Mouse (Mus musculus) spleen, postnatal 14 days (tissue): ENCODE results near the gene 1700001J03Rik.
A peak's percentile ranks its signal among the peaks of the same experiment; 100 is the strongest.
"Not testable (repeated sequence)": the region's sequence is repeated elsewhere in the genome, so short reads cannot be mapped to it uniquely, and the experiment has no call there.

Experiments
- DNase-seq, 2 experiments: peaks; one replicate each; pipeline ENCODE4 v3.0.0; 2021 to 2022; ENCODE audit warnings: low spot score in 2 of 2

1700001J03Rik gene

GRCm38 (mm10) chr5:146188144-146188543 is 3.0 kb upstream of the 1700001J03Rik start:
- no peak for DNase-seq

GRCm38 (mm10) chr5:146187441-146187840 is 2.3 kb upstream of the 1700001J03Rik start:
- peak; percentile 17 to 47 for DNase-seq

- not testable (repeated sequence) for DNase-seq
Measured at GRCm38 (mm10) chr5:146172744-146173143, 12.4 kb downstream of the 1700001J03Rik start.

- DNase-seq = not testable (repeated sequence)
Measured at GRCm38 (mm10) chr5:146170621-146171020, 14.5 kb downstream of the 1700001J03Rik start, which contains the start of gene Gm6309. Gene Gm6309, minus strand, starts transcription at chr5:146170721.

GRCm38 (mm10) chr5:146160439-146160838 is 24.7 kb downstream of the 1700001J03Rik start, which contains the start of gene Gm5565:
Gene Gm5565, minus strand, starts transcription at chr5:146160539.
- DNase-seq = not testable (repeated sequence)

GRCm38 (mm10) chr5:146158326-146158725 is 26.8 kb downstream of the 1700001J03Rik start:
- not testable (repeated sequence) for DNase-seq

- no peak for DNase-seq
Measured at GRCm38 (mm10) chr5:146150454-146150853, 34.6 kb downstream of the 1700001J03Rik start.

- DNase-seq = no peak
Measured at GRCm38 (mm10) chr5:146147903-146148302, 37.2 kb downstream of the 1700001J03Rik start.
